Mouse (Mus musculus): ENCODE measurements around the gene Nfia. TPM values are rescaled to one million over a fixed set of nuclear protein-coding genes. Genes with fewer than 3 reads are reported as not detected.

Gene Nfia
- polyA plus RNA-seq, 1 experiment = 57.7 TPM

DNA sequence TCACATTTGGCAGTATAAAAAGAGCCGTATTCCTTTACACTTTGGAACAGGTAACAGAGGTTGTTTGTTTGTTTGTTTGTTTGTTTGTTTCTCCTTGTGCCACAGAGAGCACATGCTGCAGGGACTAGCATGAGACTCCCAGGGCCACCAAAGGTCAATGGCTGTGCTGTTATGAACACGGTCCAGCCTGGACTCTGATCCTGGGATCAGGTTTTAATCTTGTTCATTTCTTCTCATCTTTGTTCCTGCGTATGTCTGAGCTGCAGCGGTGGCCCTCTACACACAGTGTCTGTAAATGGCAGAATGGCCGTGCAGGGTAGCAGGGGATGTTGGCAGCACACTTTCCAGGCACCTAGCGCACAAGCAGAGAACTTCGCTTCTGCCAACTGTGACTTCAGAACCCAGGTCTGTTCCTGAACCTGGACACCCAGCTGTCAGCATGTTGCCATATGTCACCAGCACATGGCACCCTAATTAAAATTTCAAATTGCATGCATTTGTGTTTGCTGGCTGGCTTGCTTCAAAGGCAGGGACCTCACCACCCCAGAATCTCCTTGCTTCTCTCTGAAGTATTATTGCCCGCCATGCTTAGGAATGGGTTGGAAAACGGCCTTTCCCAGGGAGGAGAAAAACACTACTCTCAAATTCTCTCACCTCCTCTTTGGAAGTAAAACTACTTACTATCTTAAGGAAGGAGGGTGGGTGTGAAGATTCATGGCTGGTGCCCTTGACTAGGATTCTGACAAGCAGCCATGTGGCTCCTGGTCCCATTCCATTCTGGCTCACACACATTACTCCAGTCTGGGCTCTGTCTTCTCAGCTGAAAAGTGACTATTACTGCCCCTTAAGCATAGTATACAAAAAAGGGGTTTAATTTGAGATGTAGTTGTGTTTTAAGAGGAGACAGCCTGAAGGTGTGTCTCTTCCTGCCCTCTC is 107.9 kb downstream of the Nfia start:
- no peak overlapping the region for H3K4me3 ChIP-seq (replicated peaks; ENCODE audit: extremely low read depth, low read depth, low read length)
- 88% methylated on average over 9 of the region's 9 CpGs for WGBS
- no peak for TF ChIP-seq CTCF (IDR thresholded peaks at IDR 0.05; ENCODE audit: insufficient read depth, low read length)
- TF ChIP-seq POLR2A (IDR thresholded peaks at IDR 0.05; ENCODE audit: borderline replicate concordance, extremely low read depth, low read depth, low read length) = no peak
- no peak for DNase-seq
- H3K4me1 ChIP-seq (ENCODE audit: control insufficient read depth, insufficient read depth, low read length) = no peaks in the 10 kb centered on the region; the same call in none of the 2 replicates

GRCm38 (mm10) chr4:97885574-97885973 is 113.0 kb downstream of the Nfia start:
- no peak for TF ChIP-seq CTCF (IDR thresholded peaks at IDR 0.05; ENCODE audit: insufficient read depth, low read length)
- TF ChIP-seq POLR2A (IDR thresholded peaks at IDR 0.05; ENCODE audit: borderline replicate concordance, extremely low read depth, low read depth, low read length) = no peak
- H3K4me1 ChIP-seq (ENCODE audit: control insufficient read depth, insufficient read depth, low read length) = no peaks in the 10 kb centered on the region
- DNase-seq = no peak
- 74% methylated on average over 5 of the region's 5 CpGs for WGBS
- H3K4me3 ChIP-seq (replicated peaks; ENCODE audit: extremely low read depth, low read depth, low read length) = no peak overlapping the region

GRCm38 (mm10) chr4:97886220-97886619 is 113.7 kb downstream of the Nfia start:
- no peak for DNase-seq
- TF ChIP-seq POLR2A (IDR thresholded peaks at IDR 0.05; ENCODE audit: borderline replicate concordance, extremely low read depth, low read depth, low read length) (no peak), CTCF (IDR thresholded peaks at IDR 0.05; ENCODE audit: insufficient read depth, low read length) (no peak)
- WGBS = 92% methylated on average over 5 of the region's 5 CpGs
- Histone ChIP-seq H3K4me3 (replicated peaks; ENCODE audit: extremely low read depth, low read depth, low read length) (no peak overlapping the region), H3K4me1 (ENCODE audit: control insufficient read depth, insufficient read depth, low read length) (no peaks in the 10 kb centered on the region)

DNA sequence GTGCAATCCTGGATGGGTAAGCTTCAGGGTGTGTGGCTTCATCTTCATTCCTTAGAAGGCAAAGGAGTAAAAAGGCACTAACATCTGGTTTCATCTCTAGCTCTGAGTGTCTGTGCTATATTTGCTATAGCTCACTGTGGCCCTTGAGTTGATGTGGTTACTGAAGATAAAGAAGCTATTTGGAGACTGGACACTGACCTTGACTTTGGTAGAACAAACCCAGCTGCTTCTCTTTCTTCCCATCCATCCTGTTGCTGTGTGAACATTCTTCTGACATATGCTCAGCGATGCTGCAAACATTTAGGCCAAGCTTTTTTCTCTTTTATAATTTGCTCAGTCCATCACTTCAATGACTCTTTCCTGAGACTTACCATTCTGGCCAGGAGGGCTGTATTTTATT is 114.7 kb downstream of the Nfia start:
- no peak for DNase-seq
- Histone ChIP-seq H3K4me3 (replicated peaks; ENCODE audit: extremely low read depth, low read depth, low read length) (no peak overlapping the region), H3K4me1 (ENCODE audit: control insufficient read depth, insufficient read depth, low read length) (no peaks in the 10 kb centered on the region)
- WGBS = 71% methylated on average over 1 of the region's 1 CpGs
- TF ChIP-seq POLR2A (IDR thresholded peaks at IDR 0.05; ENCODE audit: borderline replicate concordance, extremely low read depth, low read depth, low read length) = no peak
- no peak for TF ChIP-seq CTCF (IDR thresholded peaks at IDR 0.05; ENCODE audit: insufficient read depth, low read length)

DNA sequence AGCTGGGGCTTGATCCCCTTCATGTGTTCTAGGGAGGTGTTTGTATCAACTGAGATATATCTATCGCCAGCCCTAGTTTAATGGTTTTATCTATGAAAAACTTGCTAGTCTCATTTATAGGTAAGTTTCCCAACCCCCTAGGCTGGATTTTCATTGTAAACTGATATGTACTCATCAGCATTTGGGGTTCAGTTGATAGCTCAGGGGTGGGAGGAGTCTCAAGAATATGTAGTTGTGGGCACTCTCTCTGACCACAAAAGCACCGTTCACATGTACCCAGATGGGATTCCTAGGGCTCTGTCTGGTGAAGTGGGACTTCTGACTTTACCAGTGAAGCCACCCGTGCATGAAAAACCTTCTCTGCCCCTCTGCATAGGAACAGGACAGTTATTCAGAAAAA is 118.5 kb downstream of the Nfia start:
- Histone ChIP-seq H3K4me3 (replicated peaks; ENCODE audit: extremely low read depth, low read depth, low read length) (no peak overlapping the region), H3K4me1 (ENCODE audit: control insufficient read depth, insufficient read depth, low read length) (peaks cover 5% of the 10 kb centered on the region; the same call in 1 of the 2 replicates)
- WGBS = 71% methylated on average over 3 of the region's 3 CpGs
- no peak for DNase-seq
- TF ChIP-seq CTCF (IDR thresholded peaks at IDR 0.05; ENCODE audit: insufficient read depth, low read length) (no peak), POLR2A (IDR thresholded peaks at IDR 0.05; ENCODE audit: borderline replicate concordance, extremely low read depth, low read depth, low read length) (no peak)

DNA sequence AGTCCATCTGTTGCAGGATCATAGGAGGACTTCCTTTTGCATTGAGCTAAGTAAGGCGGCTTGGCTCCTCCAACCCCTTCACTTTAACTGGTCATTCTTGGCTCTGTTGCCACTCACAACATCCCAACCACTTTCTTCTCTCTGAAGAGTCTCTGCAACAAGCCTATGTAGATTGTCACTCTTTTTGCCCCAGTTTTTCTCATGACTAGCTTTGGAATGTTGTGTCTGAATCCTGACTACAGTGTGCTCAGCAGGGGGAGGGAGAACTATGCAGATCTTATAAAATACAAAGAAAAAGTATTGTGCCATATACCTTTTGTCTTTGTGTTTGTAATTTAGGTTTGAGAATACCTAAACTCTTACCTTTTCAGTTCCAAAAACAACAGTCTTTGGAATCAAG is 119.1 kb downstream of the Nfia start:
- DNase-seq = no peak
- Histone ChIP-seq H3K4me3 (replicated peaks; ENCODE audit: extremely low read depth, low read depth, low read length) (no peak overlapping the region), H3K4me1 (ENCODE audit: control insufficient read depth, insufficient read depth, low read length) (peaks cover 5% of the 10 kb centered on the region; the same call in 1 of the 2 replicates)
- TF ChIP-seq POLR2A (IDR thresholded peaks at IDR 0.05; ENCODE audit: borderline replicate concordance, extremely low read depth, low read depth, low read length) (no peak), CTCF (IDR thresholded peaks at IDR 0.05; ENCODE audit: insufficient read depth, low read length) (no peak)
- 76% methylated on average over 1 of the region's 1 CpGs for WGBS

DNA sequence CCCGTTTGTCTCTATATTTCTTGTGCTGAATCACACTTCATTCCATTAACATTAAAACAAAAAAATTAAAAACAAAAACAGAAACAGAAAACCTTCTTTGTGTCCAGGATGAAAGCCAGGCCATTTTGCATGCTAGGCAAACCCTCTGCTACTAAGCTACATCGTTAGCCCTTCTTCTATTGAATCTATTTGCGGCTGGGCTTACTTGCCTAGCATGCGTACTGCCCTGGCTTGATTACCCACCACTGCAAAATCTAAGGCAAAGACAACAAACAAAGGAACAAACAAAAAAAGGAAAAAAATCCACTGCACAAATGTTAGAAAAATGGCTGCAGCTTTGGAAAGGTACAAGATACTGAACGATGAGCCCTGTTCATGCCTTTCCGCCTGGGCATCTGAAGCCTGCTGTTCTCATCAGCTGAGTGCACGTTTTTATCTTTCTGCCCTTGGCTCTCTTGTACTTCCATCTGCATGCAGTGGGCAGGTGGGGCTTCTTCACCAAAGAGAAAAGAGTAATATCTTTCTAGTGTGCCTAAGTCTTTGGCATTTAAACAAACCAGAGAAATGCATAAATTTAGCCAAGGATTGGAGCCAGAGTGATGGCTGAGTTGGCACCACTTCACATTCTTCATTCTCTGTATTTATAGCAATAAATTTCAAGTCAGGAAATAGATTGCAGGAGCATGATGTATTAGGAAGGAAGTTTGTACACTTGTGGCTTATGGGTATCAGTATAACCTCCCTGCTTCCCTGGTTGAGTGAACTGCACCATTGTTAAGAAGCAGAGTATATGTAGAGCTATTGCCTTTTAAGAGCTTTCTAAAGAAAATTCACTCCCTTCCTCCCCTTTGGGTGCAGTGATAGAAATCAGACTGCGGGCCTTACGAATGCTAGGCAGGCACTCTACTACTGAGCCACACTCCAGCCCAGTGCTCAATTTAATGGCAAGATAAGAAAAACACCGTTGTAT is 121.7 kb downstream of the Nfia start:
- H3K4me1 ChIP-seq (ENCODE audit: control insufficient read depth, insufficient read depth, low read length) = peaks cover 5% of the 10 kb centered on the region; the same call in 1 of the 2 replicates
- H3K4me3 ChIP-seq (replicated peaks; ENCODE audit: extremely low read depth, low read depth, low read length) = no peak overlapping the region
- TF ChIP-seq POLR2A (IDR thresholded peaks at IDR 0.05; ENCODE audit: borderline replicate concordance, extremely low read depth, low read depth, low read length) (no peak), CTCF (IDR thresholded peaks at IDR 0.05; ENCODE audit: insufficient read depth, low read length) (no peak)
- no peak for DNase-seq
- WGBS = 68% methylated on average over 10 of the region's 10 CpGs

- TF ChIP-seq CTCF (IDR thresholded peaks at IDR 0.05; ENCODE audit: insufficient read depth, low read length) (no peak), POLR2A (IDR thresholded peaks at IDR 0.05; ENCODE audit: borderline replicate concordance, extremely low read depth, low read depth, low read length) (no peak)
- 84% methylated on average over 5 of the region's 5 CpGs for WGBS
- DNase-seq = no peak
- Histone ChIP-seq H3K4me3 (replicated peaks; ENCODE audit: extremely low read depth, low read depth, low read length) (no peak overlapping the region), H3K4me1 (ENCODE audit: control insufficient read depth, insufficient read depth, low read length) (peaks cover 5% of the 10 kb centered on the region)
Observed at GRCm38 (mm10) chr4:97895940-97896339, 123.4 kb downstream of the Nfia start.

- WGBS = 64% methylated on average over 12 of the region's 12 CpGs
- TF ChIP-seq CTCF (IDR thresholded peaks at IDR 0.05; ENCODE audit: insufficient read depth, low read length) (no peak), POLR2A (IDR thresholded peaks at IDR 0.05; ENCODE audit: borderline replicate concordance, extremely low read depth, low read depth, low read length) (no peak)
Observed at GRCm38 (mm10) chr4:97900256-97900944, 127.9 kb downstream of the Nfia start.

More at GRCm38 (mm10) chr4:97900256-97900944, 127.9 kb downstream of the Nfia start:
- DNase-seq = no peak
- H3K4me3 ChIP-seq (replicated peaks; ENCODE audit: extremely low read depth, low read depth, low read length) = no peak overlapping the region
- peaks cover 4% of the 10 kb centered on the region for H3K4me1 ChIP-seq (ENCODE audit: control insufficient read depth, insufficient read depth, low read length)

Data from lung, adult 2 months (tissue).